Comparison of ENCODE assay signal across 14 mouse cellular contexts in genomic region chr2:141582933-141583332, GRCm38 (mm10).
DNase-seq lines count a peak whose midpoint lies in the region; ATAC-seq and TF ChIP-seq lines count a peak whose summit lies in the region.
"Had no signal": no experiment of that assay in that cellular context is flagged by ENCODE, and none has a peak within 500 bp of the region (broad histone marks: within the 10 kb centered on the region; RNA-seq: fewer than 3 reads in every experiment).

No protein-coding gene starts in this region.

- no peak overlapping the region for H3K4me2 ChIP-seq in liver, postnatal 0 days (ENCODE audit: low read depth, low read length)

- intact Hi-C loops in left cerebral cortex, postnatal 36 days (cut with DNase I) = no loop called here

- 36% methylated on average over 4 of the region's 4 CpGs for WGBS in liver, postnatal 0 days (ENCODE audit: insufficient replicate concordance)

- ATAC-seq in cerebellum, adult (ENCODE audit: insufficient number of reproducible peaks, low FRiP score, low TSS enrichment) = peak; percentile 60
- no peak for ATAC-seq in liver, postnatal 0 days
- ATAC-seq: lung, postnatal 0 days had no signal

- no peaks in the 10 kb centered on the region for H3K36me3 ChIP-seq in liver, postnatal 0 days (replicated peaks; ENCODE audit: insufficient read depth, low read length)

- H3K27ac ChIP-seq in liver, postnatal 0 days (ENCODE audit: low read depth) = no peak overlapping the region
- H3K27ac ChIP-seq: heart, adult 2 months had no signal

- no peaks in the 10 kb centered on the region for H3K27me3 ChIP-seq in liver, postnatal 0 days (ENCODE audit: insufficient read depth, low read length)

- no peak for DNase-seq in cerebellum, postnatal 4 days (ENCODE audit: low spot score in 2 of 2)
- DNase-seq in liver = peak; percentile 3
- DNase-seq in liver, postnatal 0 days = no peak
- DNase-seq in cerebellum, postnatal 36 days = peak; percentile 6 to 17
- peak; percentile 46 for DNase-seq in mesoderm, embryonic 11.5 days (ENCODE audit: low read depth, low spot score)
- DNase-seq in adrenal gland, adult 8-10 months = no peak
- DNase-seq in left cerebral cortex, postnatal 36 days (ENCODE audit: low spot score in 2 of 2) = no peak
- DNase-seq: adrenal gland, postnatal 10 days; heart, adult 2 months; heart, postnatal 4 days; kidney, adult 18-20 months; layer of hippocampus, adult 9-11 months had no signal

- no peak for TF ChIP-seq CTCF in liver, postnatal 0 days (IDR thresholded peaks at IDR 0.05; ENCODE audit: low read depth)

- H3K4me1 ChIP-seq in liver, postnatal 0 days (ENCODE audit: insufficient read depth) = no peaks in the 10 kb centered on the region

- H3K9ac ChIP-seq in liver, postnatal 0 days (replicated peaks) = no peak overlapping the region

- no peaks in the 10 kb centered on the region for H3K9me3 ChIP-seq in liver, postnatal 0 days (ENCODE audit: low read length)

- TF ChIP-seq EP300 in liver, postnatal 0 days (IDR thresholded peaks at IDR 0.05; ENCODE audit: low read depth) = no peak

- no peak overlapping the region for H3K4me3 ChIP-seq in liver, postnatal 0 days (ENCODE audit: low read depth, low read length)
- H3K4me3 ChIP-seq: heart, adult 2 months had no signal

Comparison
In these comparisons a context has a peak if more than half of its experiments do, and no peak if none do; other contexts are left out.
1. DNase-seq: peak in liver (single experiment), cerebellum, postnatal 36 days (2 of 2) and mesoderm, embryonic 11.5 days (single experiment); none in cerebellum, postnatal 4 days (0 of 2), liver, postnatal 0 days (single experiment), adrenal gland, adult 8-10 months (single experiment) and left cerebral cortex, postnatal 36 days (0 of 2).